Mouse (Mus musculus) thymus, postnatal 0 days (tissue): ENCODE results near the gene Tmc2. TPM values are rescaled to one million over a fixed set of nuclear protein-coding genes. Genes with fewer than 3 reads are reported as not detected.

Experiments
- DNase-seq: peaks from one replicate; pipeline ENCODE4 v3.0.0-alpha.2; 2015; ENCODE audit warnings: low spot score
- polyA plus RNA-seq: library from polyadenylated mRNA; unstranded; fragments of >200 nt; fragmentation: Nextera tagmentation; extraction: Ambion mirVana; gene quantifications from 2 replicates; pipeline ENCODE4 v1.2.1, GENCODE M21; 2015

The Tmc2 gene
- polyA plus RNA-seq, 1 experiment from 2014 or later = 0.05 TPM

GRCm38 (mm10) chr2:130295331-130296133 lies 100.5 kb downstream of the Tmc2 start:
- DNase-seq = peak; percentile 37

GRCm38 (mm10) chr2:130296134-130296745 lies 101.2 kb downstream of the Tmc2 start:
- no peak for DNase-seq

DNA sequence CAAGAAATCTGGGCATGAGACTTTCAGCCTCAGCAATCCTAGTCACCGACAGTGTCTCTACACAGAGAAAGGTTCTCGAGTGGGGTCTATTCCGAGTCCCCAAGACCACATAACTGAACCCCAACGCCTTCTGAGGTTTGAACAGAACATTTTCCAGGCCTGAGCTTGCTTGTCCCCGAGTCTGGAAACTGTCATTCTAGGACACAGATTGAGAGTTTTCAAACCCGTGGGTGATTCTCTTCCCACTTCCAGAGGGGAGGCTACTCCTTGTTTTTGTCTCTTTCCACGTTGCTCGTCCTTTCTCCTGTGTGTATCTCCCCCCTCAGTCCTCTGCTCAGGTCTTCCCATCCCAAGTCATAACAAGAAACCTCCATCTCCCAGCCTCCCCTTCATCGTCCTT lies 102.6 kb downstream of the Tmc2 start:
- no peak for DNase-seq

GRCm38 (mm10) chr2:130303014-130303413 lies 108.0 kb downstream of the Tmc2 start:
- DNase-seq = no peak

Other genes with a start within 250 kb of the Tmc2 start
- gene Tgm3, start 182.8 kb upstream of the Tmc2 start, polyA plus RNA-seq = 0.09 TPM in 1 of 2 replicates, not detected in the other
- not detected in 2 replicates for gene Tgm6, start 82.8 kb upstream of the Tmc2 start, polyA plus RNA-seq
- gene Snrpb, start 15.8 kb upstream of the Tmc2 start, polyA plus RNA-seq = 686 and 699 TPM in 2 replicates
- 322 and 360 TPM in 2 replicates for gene Nop56, start 79.2 kb downstream of the Tmc2 start, polyA plus RNA-seq
- 134 and 146 TPM in 2 replicates for gene Idh3b, start 89.4 kb downstream of the Tmc2 start, polyA plus RNA-seq
- gene Ebf4, start 100.0 kb downstream of the Tmc2 start, polyA plus RNA-seq = 0.12 and 0.15 TPM in 2 replicates
- gene Cpxm1, start 202.4 kb downstream of the Tmc2 start, polyA plus RNA-seq = 4.8 and 4.9 TPM in 2 replicates
- gene Gm28372, start 210.0 kb downstream of the Tmc2 start, polyA plus RNA-seq = not detected in 2 replicates
- gene 1700020A23Rik, start 210.1 kb downstream of the Tmc2 start, polyA plus RNA-seq = not detected in 2 replicates
- gene Tmem239, start 211.3 kb downstream of the Tmc2 start, polyA plus RNA-seq = not detected in 2 replicates
- gene Vps16, start 229.1 kb downstream of the Tmc2 start, polyA plus RNA-seq = 97.7 and 101 TPM in 2 replicates
- gene Pced1a, start 229.5 kb downstream of the Tmc2 start, polyA plus RNA-seq = 6.5 and 8.0 TPM in 2 replicates